Mouse (Mus musculus) G1E-ER4 (cell line): ENCODE measurements around the gene Vmn1r4. TPM values are rescaled to one million over a fixed set of nuclear protein-coding genes. Genes with fewer than 3 reads are reported as not detected.

Experiments used
- GATA1 ChIP-seq: IDR thresholded peaks from one replicate; pipeline ENCODE4 v1.8.0; 2012; ENCODE audit warnings: low read length, inconsistent platforms
- polyA plus RNA-seq: library from polyadenylated mRNA; stranded (reverse); fragments of >175 nt; gene quantifications from 2 replicates; pipeline ENCODE4 v1.2.3, GENCODE M21; 2012

Gene Vmn1r4
- polyA plus RNA-seq, 1 experiment = not detected

DNA sequence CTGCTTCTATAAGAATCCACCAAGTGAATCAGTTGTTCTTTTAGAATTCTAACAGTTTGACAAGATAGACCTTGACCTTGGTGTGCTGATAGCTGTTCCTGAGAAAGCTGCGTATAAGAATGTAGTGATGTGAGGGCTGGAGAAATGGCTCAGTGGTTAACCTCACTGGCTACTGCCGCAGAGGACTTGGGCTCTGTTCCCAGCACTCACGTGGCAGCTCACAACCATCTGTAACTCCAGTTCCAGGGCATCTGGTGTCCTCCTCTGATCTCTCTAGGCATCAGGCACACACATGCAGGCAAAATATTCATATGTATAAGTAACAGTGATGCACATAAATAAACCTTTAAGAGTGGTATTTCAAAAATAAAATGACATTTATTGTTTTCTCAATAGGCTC, 15.8 kb upstream of the Vmn1r4 start:
- TF ChIP-seq GATA1 = no peak

DNA sequence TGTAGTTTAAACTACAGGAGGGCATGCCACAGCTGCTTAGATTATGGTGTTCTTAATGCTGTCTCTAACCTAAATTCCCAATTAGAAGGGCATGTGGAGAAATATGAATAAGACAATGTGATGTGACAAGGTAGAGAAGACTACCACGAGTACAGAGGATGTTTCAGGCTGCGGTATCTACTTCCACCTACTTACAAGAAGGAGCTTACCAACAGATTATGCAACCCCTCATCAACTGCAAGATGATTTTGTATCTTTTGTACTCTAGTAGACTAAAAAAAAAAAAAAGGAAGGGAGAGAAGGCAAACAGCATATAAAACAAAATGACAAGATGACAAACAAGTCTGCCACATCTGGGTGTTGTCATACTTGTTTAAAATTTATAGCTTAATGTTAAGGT, 15.4 kb upstream of the Vmn1r4 start:
- no peak for TF ChIP-seq GATA1

DNA sequence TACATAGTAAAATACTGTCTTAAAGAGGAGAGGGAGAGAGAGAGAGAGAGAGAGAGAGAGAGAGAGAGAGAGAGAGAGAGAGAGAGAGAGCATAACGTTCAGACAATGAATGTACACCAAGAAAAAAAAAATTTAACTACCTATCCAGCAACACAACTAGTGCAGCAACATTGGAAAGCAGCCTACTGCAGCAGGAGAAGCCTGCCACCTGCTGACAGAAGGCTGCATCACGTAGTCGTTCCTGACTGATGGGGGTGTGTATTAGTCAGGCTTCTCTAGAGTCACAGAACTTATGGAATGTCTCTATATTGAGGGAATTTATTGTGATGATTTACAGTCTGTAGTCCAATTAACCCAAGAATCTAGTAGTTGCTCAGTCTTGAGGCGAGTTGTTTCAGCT, 14.9 kb upstream of the Vmn1r4 start:
- TF ChIP-seq GATA1 = no peak

DNA sequence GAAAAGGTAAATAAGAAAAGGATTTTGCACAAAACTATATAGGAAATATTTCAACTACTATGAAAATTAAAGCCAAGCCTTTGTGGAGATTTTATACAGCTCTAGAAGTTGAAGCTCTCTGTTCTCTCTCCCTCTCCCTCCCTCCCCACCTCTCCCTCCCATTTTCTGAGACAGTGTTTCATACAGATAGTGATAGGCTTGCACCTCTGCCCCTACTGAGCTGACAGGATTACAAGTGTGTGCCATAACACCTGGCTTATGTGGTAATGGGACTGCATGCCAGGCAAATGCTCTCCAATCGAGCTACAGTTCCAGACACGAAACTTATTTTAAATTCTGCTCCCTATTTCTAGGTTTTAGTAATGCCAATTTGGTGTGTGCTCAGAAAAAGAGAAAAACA, 12.9 kb upstream of the Vmn1r4 start:
- TF ChIP-seq GATA1 = no peak

DNA sequence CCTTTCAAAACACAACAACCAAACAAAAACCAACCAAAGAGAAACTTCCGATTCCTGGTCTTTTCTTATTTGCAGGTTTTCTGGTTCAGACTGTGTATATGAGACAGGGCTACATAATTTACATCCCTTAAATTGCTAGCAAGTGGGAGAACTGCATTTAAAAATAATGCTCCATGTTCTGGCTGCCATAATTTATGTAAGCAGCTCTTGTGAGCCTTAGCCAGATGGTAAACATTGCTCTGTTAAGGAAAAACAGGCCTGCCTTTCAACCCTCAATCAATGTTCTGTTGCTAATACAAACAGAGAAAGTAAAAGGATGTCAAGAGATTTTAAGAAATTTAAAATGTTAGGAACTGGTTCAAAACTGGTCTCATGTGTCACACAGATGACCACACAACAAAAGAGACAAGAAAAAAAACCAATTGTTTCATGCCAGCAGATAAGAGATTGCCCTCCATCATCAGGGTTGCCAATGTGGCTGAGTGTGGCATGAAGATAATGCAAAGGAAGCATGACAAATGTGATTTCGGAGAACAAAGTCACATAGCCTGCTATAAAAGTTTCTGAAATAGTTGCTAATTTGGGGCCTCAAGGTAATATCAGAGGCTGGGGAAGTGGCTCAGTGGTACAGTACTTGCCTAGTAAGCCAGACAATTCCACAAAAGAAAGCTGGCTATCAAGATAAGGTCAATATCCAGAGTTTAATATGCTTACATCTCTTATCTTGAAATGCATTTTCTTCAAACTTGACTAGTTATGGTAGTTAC, 10.5 kb upstream of the Vmn1r4 start:
- TF ChIP-seq GATA1 = peak; percentile 79

DNA sequence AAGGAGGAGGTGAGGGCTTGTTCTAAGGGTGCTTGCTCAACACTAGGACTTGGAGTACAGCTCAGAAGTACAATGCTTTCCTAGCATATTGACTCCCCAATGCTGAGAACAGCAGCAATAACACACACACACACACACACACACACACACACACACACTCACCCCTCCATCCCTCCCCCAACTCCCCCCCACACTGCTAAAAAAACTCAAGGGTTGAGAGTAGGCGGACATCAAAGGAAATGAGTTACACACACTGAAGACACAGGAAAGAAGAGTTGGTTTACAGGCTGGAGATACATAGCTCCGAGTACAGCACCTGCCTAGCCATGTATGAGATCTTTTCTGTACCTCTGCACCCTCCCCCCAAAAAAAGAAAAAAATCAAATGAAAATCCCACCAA, 7.5 kb upstream of the Vmn1r4 start:
- no peak for TF ChIP-seq GATA1

DNA sequence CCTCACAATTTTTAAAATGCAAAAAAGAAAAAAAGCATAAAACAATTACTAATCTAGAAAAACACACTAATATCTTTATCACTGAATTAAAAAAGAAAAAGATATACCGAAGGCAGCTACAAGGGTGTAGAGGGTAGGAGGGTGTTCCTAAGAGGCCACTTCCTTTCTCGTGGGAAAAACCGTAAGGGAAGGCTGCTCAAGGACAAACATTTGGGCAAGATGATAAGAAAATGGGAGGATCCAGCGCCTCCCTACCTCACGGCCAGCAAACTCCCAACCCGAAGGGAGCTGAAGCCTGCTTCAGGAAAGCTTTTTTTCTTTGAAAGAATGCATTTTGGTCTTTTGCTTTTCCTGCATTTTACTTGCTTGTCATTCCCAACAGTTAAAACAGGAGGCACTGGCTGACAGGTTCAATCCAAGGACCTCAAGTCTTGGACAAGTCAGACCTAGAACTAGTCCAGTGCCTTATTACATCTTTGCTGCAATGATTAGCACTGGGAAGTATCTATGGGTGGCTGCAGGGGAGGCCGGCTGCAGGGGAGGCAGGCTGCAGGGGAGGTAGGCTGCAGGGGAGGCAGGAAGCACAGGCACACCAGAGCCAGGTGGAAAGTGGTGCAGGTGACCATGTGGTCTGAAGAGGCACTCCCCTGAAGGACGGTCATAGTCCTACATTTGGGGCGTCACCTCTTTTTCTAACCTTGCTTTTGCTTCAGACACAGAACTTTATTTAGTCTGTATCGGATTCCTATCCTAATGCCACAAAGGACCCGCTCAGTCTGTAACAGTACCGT, 6.0 kb upstream of the Vmn1r4 start:
- no peak for TF ChIP-seq GATA1

DNA sequence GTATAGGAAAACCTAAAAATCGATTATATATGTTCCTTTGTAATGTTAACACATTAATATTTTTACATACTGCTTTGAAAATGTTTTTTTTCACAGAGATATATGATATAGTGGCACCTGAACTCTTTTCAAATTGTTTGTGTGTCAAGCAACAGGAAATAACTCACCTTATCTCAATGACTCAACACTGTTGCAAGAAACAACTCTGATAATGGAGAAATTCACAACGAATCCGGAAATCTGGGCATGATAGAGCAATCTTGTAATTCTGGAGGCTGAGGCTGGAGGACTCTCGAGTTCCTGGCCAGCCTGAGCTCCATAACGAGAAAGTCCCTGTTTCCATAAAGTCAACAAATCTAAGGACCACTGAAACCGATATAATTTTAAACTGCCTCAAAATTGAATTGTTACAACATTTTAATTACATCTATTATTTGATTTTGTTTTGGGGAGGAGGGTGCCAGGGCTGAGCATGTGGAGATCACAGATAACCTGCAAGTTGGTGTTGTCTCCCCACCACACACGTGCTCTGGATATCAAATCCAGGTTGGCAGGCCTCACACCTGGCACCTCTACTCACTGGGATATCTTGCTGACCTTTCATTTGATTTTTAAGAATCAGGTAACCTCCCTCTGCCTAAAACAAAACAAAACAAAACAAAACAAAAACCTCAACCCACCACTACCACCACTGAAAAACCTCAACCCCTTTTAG, 4.3 kb upstream of the Vmn1r4 start:
- peak; percentile 70 for TF ChIP-seq GATA1

DNA sequence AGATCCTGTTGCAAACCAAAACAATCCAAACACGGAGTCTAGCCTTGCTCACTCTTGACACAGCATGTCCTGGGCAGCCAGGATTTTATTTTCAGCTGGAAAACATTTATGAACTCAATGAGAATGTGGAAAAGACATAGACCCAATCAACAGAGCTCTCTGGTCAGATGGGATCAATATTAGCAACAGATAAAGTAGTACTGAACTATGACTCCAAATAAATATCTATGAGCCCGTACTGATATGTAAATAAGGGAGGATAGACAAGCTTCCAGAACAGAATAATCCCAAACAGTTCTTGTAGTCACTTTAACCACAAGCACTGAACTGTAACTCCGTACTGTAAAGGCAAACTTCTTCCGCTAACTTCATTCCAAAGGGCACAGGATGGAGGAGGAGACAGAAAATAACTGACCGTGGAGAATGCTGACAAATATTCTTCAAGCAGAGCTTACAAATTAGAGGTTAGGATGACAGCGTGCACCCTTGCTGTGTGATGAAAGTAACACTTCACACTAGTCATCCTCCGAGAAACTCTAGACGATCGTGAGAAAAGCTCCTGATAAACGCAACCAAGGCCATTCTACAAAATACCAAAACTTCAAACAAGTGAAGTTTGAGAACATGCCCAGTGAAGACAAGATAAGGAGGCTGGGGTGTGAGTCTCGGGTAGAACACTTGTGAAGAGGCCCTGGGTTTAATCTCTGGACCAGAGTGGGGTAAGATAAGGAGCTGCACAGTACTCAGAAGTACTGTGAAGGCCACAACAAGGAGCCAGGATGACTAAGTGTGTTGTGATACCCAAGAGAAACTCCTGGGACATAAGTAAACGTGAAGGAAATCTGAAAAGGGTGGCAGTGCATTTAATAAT, 3.4 kb upstream of the Vmn1r4 start:
- peak; percentile 90 for TF ChIP-seq GATA1

DNA sequence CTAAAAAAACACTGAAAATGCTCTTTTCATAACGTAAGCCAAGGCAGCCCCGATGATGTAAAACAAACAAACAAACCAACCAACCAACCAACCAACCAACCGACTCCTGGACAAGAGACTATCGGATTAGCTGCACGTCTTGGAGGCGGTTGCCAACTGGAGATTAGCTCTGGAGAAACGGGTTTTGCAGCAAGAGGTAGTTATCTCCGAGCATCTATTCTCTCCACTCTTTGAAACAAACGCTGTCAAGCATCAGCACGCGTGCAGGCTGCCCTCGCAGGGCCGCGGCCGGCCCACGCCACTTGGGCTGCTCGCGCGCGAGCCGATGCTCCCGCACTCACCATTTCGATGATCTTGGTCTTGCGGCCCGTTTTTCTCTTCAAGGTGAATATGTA, 487 bp upstream of the Vmn1r4 start:
- no peak for TF ChIP-seq GATA1

DNA sequence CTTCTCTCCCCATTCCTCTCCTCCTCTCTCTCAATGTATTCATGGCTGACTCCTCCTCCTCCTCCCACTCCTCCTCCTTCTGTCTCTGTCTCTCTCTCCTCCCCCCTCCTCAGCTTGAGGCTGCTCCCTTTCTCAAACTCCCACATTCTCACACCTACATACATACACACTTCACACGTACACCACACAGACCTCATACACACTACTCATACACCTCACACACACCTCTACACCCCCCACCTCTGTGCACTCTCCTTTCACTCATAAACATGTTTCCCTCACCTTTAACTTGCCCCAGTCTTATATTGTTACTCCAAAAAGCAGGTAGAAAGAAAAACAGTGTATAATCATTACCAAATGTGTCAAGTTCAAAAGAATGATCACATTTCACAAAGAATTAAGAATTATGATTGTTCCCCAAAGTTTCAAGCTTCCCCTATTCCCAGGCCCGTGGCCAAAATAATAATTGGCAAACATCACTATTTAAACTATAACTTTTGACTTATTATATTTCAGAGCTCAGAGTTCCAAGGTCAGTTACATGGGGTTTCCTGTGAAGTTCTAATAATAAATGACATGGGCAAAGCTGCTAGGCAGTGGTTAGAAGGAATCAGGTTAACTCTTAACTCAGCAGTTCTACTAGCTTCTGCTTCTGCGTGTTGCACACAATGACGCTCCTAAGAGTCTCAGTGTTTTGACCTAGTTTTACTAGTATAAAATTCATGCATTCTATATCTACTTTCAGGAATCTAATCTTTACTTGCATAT, 8.0 kb downstream of the Vmn1r4 start:
- TF ChIP-seq GATA1 = no peak

DNA sequence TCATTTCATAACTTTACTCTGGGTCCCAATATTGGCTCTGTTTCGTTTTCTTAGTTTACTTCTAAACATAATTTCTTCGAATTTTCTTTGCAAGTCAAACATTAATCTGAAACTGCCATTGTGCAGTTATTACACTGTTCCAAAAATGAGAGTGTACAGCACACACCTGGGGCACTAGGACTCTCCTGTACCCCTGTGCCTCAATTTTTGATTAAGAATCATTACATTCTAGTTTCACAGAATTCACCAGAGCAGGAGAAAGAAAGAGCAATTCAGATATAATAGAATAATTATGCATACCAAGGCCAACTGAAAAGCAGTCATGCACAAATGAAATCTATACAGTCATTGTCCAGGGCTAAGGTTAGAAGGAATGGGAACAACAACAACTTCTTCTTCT, 8.6 kb downstream of the Vmn1r4 start:
- TF ChIP-seq GATA1 = no peak

DNA sequence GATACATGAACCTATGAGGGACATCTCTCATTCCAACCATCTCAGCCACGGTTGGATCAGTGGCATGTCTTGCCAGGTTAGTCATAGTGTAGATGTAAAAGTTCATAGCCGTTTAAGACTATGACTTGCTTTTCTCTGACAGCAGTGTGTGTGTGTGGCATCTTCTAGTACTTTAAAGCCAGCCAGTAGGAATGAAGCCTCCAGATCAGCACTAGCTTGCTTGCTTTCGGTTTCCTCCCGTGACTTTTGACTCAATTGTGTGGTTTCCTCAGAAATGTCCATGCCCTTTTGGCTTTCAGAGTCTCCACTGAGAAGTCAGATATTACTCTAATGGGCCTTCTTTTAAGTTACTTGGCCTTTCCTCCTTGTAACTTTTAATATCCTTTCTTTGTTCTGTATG, 10.6 kb downstream of the Vmn1r4 start:
- TF ChIP-seq GATA1 = no peak

DNA sequence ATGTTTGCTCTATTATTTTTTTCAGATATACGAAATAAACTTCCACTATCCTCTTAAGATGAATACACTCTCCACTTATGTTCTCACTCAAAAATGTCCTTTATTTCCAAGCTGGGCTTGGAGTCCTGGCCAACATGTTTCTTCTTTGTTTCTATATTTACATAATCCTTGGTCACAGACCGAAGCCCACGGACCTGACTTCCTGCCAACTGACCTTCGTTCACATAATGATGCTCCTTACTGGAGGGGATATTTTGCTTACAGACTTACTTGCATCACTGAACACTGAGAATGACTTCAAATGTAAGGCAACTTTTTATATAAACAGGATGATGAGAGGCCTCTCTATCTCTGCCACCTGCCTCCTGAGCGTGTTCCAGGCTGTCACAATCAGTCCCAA, 32.6 kb downstream of the Vmn1r4 start:
- no peak for TF ChIP-seq GATA1

DNA sequence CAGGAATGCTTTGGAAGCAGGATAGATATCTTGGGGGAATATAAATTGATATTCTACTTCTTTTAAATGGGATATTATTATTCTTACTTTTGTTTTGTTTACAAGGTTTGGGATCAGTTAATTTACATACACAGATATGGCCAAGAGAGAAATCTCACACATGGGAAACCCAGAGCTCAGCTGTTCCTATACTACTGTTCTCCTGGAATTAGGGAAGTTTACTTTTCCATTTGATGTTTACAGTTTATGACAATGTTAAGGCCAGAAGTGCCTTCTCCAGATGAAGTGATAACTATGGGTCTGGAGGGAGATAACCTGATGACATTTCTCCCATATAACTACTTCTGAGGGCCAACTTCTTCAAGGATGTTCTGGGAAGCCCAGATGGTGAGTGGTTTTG, 46.2 kb downstream of the Vmn1r4 start, which contains the start of gene Vmn1r5:
Vmn1r5 (plus strand) TSS at position 301 of the 400 bp plus-strand sequence.
- TF ChIP-seq GATA1 = no peak
